Mouse (Mus musculus) small intestine, adult 2 months (tissue): Measurements from ENCODE around the gene Apob. TPM values are rescaled to one million over a fixed set of nuclear protein-coding genes. Genes with fewer than 3 reads are reported as not detected.
"Not testable (repeated sequence)": the region's sequence is repeated elsewhere in the genome, so short reads cannot be mapped to it uniquely, and the experiment has no call there.

Experiments used
- H3K27ac ChIP-seq: fragments of 200-500 bp; 2 replicates; pipeline ENCODE4 v1.5.1; 2012; ENCODE audit warnings: low read depth, low read length, control low read depth, inconsistent platforms; ENCODE audit not compliant: insufficient read depth
- H3K27me3 ChIP-seq: fragments of 200-500 bp; 2 replicates; pipeline ENCODE4 v1.6.1; 2012; ENCODE audit warnings: mild to moderate bottlenecking, moderate library complexity, low read length, inconsistent platforms; ENCODE audit not compliant: control insufficient read depth, insufficient read depth
- H3K36me3 ChIP-seq: fragments of 200-500 bp; 2 replicates; pipeline ENCODE4 v1.6.1; 2012; ENCODE audit warnings: mild to moderate bottlenecking, low read length, control low read depth, inconsistent platforms; ENCODE audit not compliant: control insufficient read depth, insufficient read depth
- H3K4me1 ChIP-seq: fragments of 200-500 bp; 2 replicates; pipeline ENCODE4 v1.6.1; 2012; ENCODE audit warnings: low read length, inconsistent platforms, mixed read lengths; ENCODE audit not compliant: control insufficient read depth, insufficient read depth, insufficient read length
- H3K4me3 ChIP-seq: fragments of 200-500 bp; 2 replicates; pipeline ENCODE4 v1.5.1; 2012; ENCODE audit warnings: low read depth, mild to moderate bottlenecking, control low read depth, inconsistent platforms, low read length, moderate library complexity
- CTCF ChIP-seq: fragments of 200-500 bp; IDR thresholded peaks from 2 replicates; pipeline ENCODE4 v1.5.1; 2012; ENCODE audit warnings: low read depth, mild to moderate bottlenecking, control low read depth, inconsistent platforms, low read length, moderate library complexity, mixed read lengths; ENCODE audit not compliant: insufficient replicate concordance, insufficient read length; ENCODE audit errors: extremely low read depth
- POLR2A ChIP-seq: fragments of 200-500 bp; IDR thresholded peaks from 2 replicates; pipeline ENCODE4 v1.6.1; 2012; ENCODE audit warnings: low read depth, mild to moderate bottlenecking, control low read depth, inconsistent platforms, low read length, moderate library complexity
- WGBS: fragments of 180-500 bp; shearing (Covaris S2); methylation state at CpG from one replicate; pipeline ENCODE4 v1.1.7; 2018; 5-methylcytosine and 5-hydroxymethylcytosine counted together
- polyA plus RNA-seq: library from polyadenylated mRNA; depleted of rRNA; stranded (reverse); fragments of >200 nt; gene quantifications from 2 replicates; pipeline ENCODE4 v1.2.3, GENCODE M21; 2012

Apob gene
- polyA plus RNA-seq, 1 experiment = 131 TPM

- TF ChIP-seq POLR2A (no peak), CTCF (no peak)
- Histone ChIP-seq H3K27me3 (no peaks in the 10 kb centered on the region), H3K36me3 (peaks cover 89% of the 10 kb centered on the region), H3K4me3 (no peak overlapping the region), H3K4me1 (no peaks in the 10 kb centered on the region), H3K27ac (no peak overlapping the region)
- 2% methylated on average over 1 of the region's 1 CpGs for WGBS
Observed at GRCm38 (mm10) chr12:7991570-7991969, 14.1 kb downstream of the Apob start.

GRCm38 (mm10) chr12:8020931-8021330 lies 43.5 kb downstream of the Apob start:
- H3K27me3 ChIP-seq = no peaks in the 10 kb centered on the region
- H3K36me3 ChIP-seq = peaks cover 10% of the 10 kb centered on the region
- no peak overlapping the region for H3K4me3 ChIP-seq
- no peaks in the 10 kb centered on the region for H3K4me1 ChIP-seq
- WGBS = 20% methylated on average over 1 of the region's 1 CpGs
- no peak for TF ChIP-seq CTCF
- no peak for TF ChIP-seq POLR2A
- no peak overlapping the region for H3K27ac ChIP-seq

- no peak overlapping the region for H3K4me3 ChIP-seq
- no peaks in the 10 kb centered on the region for H3K36me3 ChIP-seq
- no peaks in the 10 kb centered on the region for H3K27me3 ChIP-seq
- no peaks in the 10 kb centered on the region for H3K4me1 ChIP-seq
- TF ChIP-seq CTCF (no peak), POLR2A (no peak)
- 65% methylated on average over 7 of the region's 7 CpGs for WGBS
- no peak overlapping the region for H3K27ac ChIP-seq
Observed at GRCm38 (mm10) chr12:8029520-8029919, 52.1 kb downstream of the Apob start.

- no peaks in the 10 kb centered on the region for H3K27me3 ChIP-seq
- H3K4me3 ChIP-seq = no peak overlapping the region
- no peaks in the 10 kb centered on the region for H3K36me3 ChIP-seq
- H3K4me1 ChIP-seq = no peaks in the 10 kb centered on the region
- WGBS = 52% methylated on average over 2 of the region's 2 CpGs
- no peak overlapping the region for H3K27ac ChIP-seq
- TF ChIP-seq CTCF (no peak), POLR2A (no peak)
Observed at GRCm38 (mm10) chr12:8030057-8030456, 52.6 kb downstream of the Apob start.

GRCm38 (mm10) chr12:8031169-8031568 lies 53.7 kb downstream of the Apob start:
- H3K4me1 ChIP-seq, H3K27ac ChIP-seq, H3K4me3 ChIP-seq, H3K27me3 ChIP-seq, H3K36me3 ChIP-seq: not testable (repeated sequence)
- WGBS = 66% methylated on average over 1 of the region's 1 CpGs

DNA sequence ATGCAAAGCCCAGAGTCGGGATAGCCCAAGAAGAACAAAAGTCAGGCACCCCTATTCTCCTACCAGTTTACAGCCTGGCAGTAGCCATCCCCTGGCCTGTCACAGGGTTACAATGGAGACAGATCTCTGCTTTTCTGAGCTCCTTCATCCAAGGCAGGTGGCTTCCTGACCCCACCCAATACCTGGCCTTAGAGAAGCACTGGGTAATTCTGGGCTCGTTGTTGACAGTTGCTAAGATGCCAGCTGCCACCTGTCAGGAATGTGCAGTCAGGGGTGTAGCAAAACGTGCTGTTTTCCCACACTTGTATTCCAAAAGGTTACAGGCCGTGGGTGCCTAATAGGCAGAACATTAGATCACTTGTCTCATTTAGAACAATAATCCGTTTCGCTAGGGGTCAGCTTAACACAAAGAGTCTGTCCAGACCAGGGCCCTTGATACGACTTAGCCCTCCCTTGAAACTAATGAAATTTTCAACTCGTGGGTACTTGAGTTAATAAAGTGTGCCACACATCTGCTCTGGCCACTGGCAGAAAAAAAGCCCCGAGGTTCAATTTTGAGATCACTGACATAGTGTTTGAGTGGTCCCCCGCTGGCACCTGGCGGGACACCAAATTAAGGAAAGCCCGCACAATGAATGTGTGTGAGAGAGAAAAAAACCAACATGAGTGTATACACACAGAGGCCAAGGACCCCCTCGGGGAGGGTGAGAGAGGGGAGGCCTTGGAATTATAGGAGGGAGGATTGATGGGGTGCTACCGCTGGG lies 54.3 kb downstream of the Apob start:
- Histone ChIP-seq H3K27me3 (no peaks in the 10 kb centered on the region), H3K4me1 (no peaks in the 10 kb centered on the region), H3K27ac (no peak overlapping the region), H3K36me3 (no peaks in the 10 kb centered on the region), H3K4me3 (no peak overlapping the region)
- 59% methylated on average over 14 of the region's 14 CpGs for WGBS
- TF ChIP-seq CTCF = no peak
- no peak for TF ChIP-seq POLR2A

- no peak overlapping the region for H3K4me3 ChIP-seq
- 57% methylated on average over 4 of the region's 4 CpGs for WGBS
Observed at GRCm38 (mm10) chr12:8032359-8032755, 54.9 kb downstream of the Apob start.

More at GRCm38 (mm10) chr12:8032359-8032755, 54.9 kb downstream of the Apob start:
- Histone ChIP-seq H3K27ac (no peak overlapping the region), H3K4me1 (no peaks in the 10 kb centered on the region), H3K36me3 (no peaks in the 10 kb centered on the region), H3K27me3 (no peaks in the 10 kb centered on the region)
- TF ChIP-seq CTCF = no peak
- no peak for TF ChIP-seq POLR2A
